Mouse (Mus musculus) skeletal muscle tissue, postnatal 0 days (tissue): ENCODE data around the gene Dok4. TPM values are rescaled to one million over a fixed set of nuclear protein-coding genes. Genes with fewer than 3 reads are reported as not detected.

Experiments
- polyA plus RNA-seq: library from polyadenylated mRNA; unstranded; fragments of >200 nt; fragmentation: Nextera tagmentation; extraction: Ambion mirVana; gene quantifications from 2 replicates; pipeline ENCODE4 v1.2.1, GENCODE M21; 2015

Dok4 gene
- polyA plus RNA-seq: 9.0 and 9.3 TPM in 2 replicates

DNA sequence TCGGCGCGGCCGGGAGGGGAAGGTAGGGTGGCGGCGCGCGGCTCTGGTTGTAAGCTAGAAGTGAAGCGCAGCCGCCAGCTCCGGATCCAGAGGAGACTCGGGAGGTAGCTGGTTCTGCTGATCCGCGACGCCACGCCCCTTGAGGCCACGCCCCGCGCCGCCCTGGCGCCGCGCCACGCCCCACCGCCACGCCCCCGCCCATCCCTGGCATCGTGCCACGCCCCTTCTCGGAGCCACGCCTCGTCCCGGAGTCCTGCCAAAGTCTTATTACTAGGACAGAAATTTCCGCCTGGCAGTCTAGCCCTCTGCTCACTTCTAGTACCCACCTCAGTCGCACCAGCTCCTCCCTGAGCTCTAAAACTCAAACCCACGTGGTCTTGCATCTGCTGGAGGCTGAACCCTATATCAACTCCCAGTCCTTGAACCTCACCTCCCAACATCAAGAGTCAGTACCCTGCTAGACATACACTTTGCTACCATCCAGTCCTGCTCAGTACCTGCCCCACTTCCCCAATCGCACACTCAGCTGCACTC is at the start of gene Dok4:
Dok4 (minus strand) TSS at position 134 of the 534 bp plus-strand sequence.

DNA sequence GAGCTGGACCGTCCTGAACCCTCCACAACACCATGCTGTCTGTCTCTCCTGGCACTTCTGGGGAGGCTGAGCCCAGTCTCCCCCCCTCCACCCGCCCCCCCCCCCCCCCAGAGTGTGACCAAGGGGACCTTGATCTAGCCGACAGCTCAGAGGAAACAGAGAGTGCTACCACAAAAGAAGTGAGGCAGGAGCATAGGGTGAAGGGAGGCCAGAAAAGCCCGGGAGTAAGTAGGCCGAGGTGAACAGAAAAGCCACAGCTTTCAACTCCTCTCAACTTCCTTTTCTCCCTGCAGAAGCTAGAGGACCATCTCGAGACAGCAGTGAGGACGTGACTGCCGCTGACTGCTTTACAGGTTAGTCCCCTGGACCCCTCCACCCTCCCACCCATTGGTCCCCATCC is 47.3 kb upstream of the Dok4 start, which contains the start of gene Adgrg5:
Adgrg5 (plus strand) TSS at position 290 of the 400 bp plus-strand sequence.

DNA sequence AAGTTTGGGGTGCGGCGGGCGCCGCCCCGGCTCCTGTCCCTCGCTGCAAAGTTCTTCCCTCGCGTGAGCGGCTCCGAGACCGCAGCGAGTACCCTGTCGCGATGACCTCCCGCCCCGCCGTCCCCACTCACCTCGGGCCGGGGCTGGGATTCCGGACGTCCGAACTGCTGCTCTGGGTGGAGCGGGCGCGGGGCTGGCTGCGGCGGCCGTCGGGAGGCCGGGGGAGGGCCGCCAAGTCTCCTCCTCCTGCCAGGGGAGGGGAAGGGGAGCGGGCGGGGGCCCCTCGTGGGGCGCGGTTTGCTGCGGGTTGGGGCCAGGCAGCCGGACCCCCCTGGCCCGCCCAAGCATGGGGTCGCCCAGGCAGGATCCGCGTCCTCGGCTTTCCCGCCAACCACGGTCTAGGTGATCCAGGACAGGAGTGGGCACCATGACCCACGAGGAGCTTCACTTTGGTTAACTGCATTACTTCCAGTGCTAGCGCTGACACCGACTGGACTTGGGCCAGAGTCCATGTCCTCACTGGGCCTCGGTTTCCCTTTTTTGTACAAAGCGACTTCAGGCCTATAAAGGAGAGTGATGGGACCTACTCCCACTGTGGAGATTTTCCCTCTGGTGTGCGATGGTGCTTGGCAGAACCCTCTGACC is 41.8 kb upstream of the Dok4 start, which contains the start of gene Ccdc102a:
Ccdc102a (minus strand) TSS at position 248 of the 645 bp plus-strand sequence.

DNA sequence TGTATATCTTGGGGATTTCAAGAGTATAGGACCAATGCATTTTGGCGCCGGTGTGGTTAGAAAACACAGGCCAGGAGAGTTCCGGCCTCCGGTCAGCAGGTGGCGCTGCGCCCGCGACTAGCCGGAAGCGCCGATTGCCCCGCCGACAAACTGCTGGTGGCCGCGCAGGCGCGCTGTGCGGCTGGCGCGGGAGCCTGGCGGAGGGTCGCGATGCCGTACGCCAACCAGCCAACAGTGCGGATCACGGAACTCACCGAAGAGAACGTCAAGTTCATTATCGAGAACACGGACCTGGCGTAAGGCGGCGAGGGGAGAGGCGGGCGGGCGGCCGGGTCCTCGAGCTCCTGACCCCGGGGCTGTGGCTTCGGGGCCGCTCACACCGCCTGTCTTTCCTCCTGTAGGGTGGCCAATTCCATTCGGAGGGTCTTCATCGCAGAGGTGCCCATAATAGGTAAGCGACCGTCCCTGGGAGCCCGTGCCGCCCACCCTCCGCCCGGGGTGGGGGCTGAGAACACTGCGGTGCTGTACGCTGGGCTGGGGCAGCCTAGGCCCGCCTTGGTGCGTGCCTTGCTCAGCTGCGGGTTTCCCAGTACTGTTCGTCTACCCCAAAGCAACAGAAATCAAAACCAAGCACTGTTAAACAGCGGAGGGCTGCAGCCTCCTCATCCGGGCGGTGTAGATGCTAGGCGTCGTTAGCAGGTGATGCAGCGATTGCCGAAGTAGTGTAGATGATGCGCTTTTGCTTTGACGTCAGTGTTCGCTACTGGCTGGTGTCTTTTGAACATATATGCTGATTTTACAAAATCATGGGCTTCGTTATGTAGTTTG is 18.6 kb downstream of the Dok4 start, which contains the start of gene Polr2c:
Polr2c (plus strand) TSS at position 105 of the 828 bp plus-strand sequence.

DNA sequence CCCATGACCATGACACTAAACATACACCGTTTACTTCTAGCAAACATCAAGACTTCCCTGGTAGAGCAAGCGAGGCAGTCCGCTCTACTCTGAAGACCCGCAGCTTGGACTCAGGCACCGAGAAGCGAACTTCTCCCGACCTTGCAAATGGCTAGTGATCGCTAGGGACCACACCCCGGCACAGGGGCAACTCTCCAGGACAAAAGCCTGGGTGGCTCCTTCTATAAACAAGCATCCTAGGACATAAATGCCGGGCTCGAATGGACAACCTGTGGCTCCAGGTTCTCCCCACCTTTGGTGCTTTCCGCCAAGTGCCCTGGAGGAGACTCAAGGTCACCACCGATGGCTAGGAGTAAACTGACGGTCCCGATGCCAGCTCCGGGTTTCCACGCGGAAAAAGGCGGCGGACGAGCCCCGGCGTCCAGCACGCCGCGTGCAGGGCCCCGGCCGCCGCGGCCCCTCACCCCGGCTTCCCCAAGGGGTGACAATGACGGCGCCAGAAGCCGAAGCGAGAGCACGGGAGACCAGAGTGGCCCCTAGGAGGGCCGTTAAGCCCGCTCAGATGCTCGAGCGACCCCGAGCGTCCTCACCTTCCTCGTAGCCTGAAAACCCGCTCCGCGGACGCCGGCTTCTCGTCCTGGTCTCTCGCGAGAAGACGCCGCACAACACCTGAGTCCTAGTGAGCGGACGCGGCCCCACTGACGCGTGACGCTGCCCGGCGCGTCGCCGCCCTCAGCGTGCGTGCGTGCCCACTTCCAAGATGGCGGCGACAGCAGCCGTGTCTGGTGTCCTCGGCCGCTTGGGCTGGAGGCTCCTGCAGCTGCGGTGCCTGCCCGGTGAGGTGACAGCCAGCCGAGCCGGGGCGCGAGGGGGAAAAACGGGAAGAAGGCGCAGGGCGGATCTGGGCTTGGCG is 38.2 kb downstream of the Dok4 start, which contains the start of the genes Coq9 and Ciapin1:
Coq9 (plus strand) TSS at position 660 of the 913 bp plus-strand sequence.
Ciapin1 (minus strand) TSS at position 697 of the 913 bp plus-strand sequence.

Other genes with a start within 250 kb of the Dok4 start
- 93.3 and 94.7 TPM in 2 replicates for gene Arl2bp, start 209.7 kb downstream of the Dok4 start, polyA plus RNA-seq
- gene Pllp, start 180.1 kb downstream of the Dok4 start, polyA plus RNA-seq: 2.8 and 3.1 TPM in 2 replicates
- 0.07 TPM in 1 of 2 replicates, not detected in the other for gene Ccl22, start 130.7 kb downstream of the Dok4 start, polyA plus RNA-seq
- 1.5 and 1.9 TPM in 2 replicates for gene Cx3cl1, start 104.3 kb downstream of the Dok4 start, polyA plus RNA-seq
- gene Ccl17, start 65.9 kb downstream of the Dok4 start, polyA plus RNA-seq: not detected in 2 replicates
- 250 and 264 TPM in 2 replicates for gene Coq9, start 38.0 kb downstream of the Dok4 start, polyA plus RNA-seq
- gene Ciapin1, start 38.0 kb downstream of the Dok4 start, polyA plus RNA-seq: 45.3 and 46.2 TPM in 2 replicates
- gene Polr2c, start 18.9 kb downstream of the Dok4 start, polyA plus RNA-seq: 85.7 and 93.4 TPM in 2 replicates
- gene Ccdc102a, start 41.8 kb upstream of the Dok4 start, polyA plus RNA-seq: 16.3 and 18.5 TPM in 2 replicates
- gene Adgrg5, start 47.4 kb upstream of the Dok4 start, polyA plus RNA-seq: 0.16 and 0.17 TPM in 2 replicates
- gene Adgrg1, start 98.4 kb upstream of the Dok4 start, polyA plus RNA-seq: 5.2 and 9.1 TPM in 2 replicates
- gene Adgrg3, start 141.4 kb upstream of the Dok4 start, polyA plus RNA-seq: 1.1 and 1.6 TPM in 2 replicates
- gene Drc7, start 178.8 kb upstream of the Dok4 start, polyA plus RNA-seq: not detected in 2 replicates
- 11.9 and 12.1 TPM in 2 replicates for gene Katnb1, start 204.9 kb upstream of the Dok4 start, polyA plus RNA-seq